Mouse (Mus musculus) CD4-positive naive resting alpha-beta T cell, adult 76 days (primary cell): ENCODE measurements around the gene Capn9. TPM values are rescaled to one million over a fixed set of nuclear protein-coding genes. Genes with fewer than 3 reads are reported as not detected.

Experiments
- total RNA-seq: library from RNA; stranded (reverse); gene quantifications from one replicate; pipeline ENCODE4 v1.2.4, GENCODE M21; 2023

Capn9 gene
- total RNA-seq = not detected

GRCm38 (mm10) chr8:124575811-124576210, at the start of gene Capn9:
TSS of gene Capn9 (plus strand) at chr8:124576111.

DNA sequence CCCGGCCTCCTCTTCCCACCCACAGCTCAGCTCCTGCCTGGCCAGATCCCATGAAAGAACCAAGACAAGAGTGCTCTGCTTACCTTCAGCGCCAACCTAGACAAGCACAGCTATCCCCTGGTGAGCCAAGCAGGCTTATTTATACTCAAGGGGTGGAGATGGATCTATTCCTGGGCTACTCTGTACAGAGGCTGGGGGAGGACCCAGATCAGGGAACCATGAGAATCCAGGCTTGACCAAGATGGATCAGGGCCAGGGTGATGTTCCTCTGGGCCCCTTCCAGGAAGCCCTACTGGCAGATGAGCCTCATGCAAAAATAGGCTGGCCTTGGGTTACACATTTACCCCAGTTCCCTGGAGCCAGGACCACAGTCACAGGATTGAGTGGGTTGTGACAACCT, 6.3 kb upstream of the Capn9 start, which contains the start of gene Agt:
Agt (minus strand) TSS at position 114 of the 400 bp plus-strand sequence.

GRCm38 (mm10) chr8:124663112-124663873, 87.4 kb downstream of the Capn9 start, which contains the start of gene 2310022B05Rik:
TSS of gene 2310022B05Rik (minus strand) at chr8:124663369.

Other genes with a start within 250 kb of the Capn9 start
- gene Pgbd5, start 136.5 kb upstream of the Capn9 start, total RNA-seq = not detected
- 62.7 TPM for gene Cog2, start 55.3 kb upstream of the Capn9 start, total RNA-seq
- not detected for gene Agt, start 6.4 kb upstream of the Capn9 start, total RNA-seq
- 9.7 TPM for gene 2310022B05Rik, start 87.3 kb downstream of the Capn9 start, total RNA-seq
- 145 TPM for gene Ttc13, start 145.9 kb downstream of the Capn9 start, total RNA-seq
- 33.8 TPM for gene Arv1, start 146.0 kb downstream of the Capn9 start, total RNA-seq
- not detected for gene Fam89a, start 175.7 kb downstream of the Capn9 start, total RNA-seq
- gene Trim67, start 217.0 kb downstream of the Capn9 start, total RNA-seq = not detected